Comparison of ENCODE assay signal across 10 mouse cellular contexts in genomic region chr7:114922155-114922554, GRCm38 (mm10).
DNase-seq lines count a peak whose midpoint lies in the region; ATAC-seq and TF ChIP-seq lines count a peak whose summit lies in the region.
"Had no signal": no experiment of that assay in that cellular context is flagged by ENCODE, and none has a peak within 500 bp of the region (broad histone marks: within the 10 kb centered on the region; RNA-seq: fewer than 3 reads in every experiment).

No protein-coding gene starts in this region.

- H3K36me3 ChIP-seq in neural tube, embryonic 15.5 days: no peaks in the 10 kb centered on the region
- H3K36me3 ChIP-seq in kidney, adult 2 months (ENCODE audit: control insufficient read depth, insufficient read depth, low read length): no peaks in the 10 kb centered on the region
- H3K36me3 ChIP-seq in limb, embryonic 10.5 days: no peaks in the 10 kb centered on the region
- no peaks in the 10 kb centered on the region for H3K36me3 ChIP-seq in stomach, embryonic 16.5 days (ENCODE audit: control insufficient read depth, insufficient read depth, low read length)
- H3K36me3 ChIP-seq: G1E; stomach, embryonic 15.5 days had no signal

- no peaks in the 10 kb centered on the region for H3K9me3 ChIP-seq in neural tube, embryonic 15.5 days (replicated peaks)
- no peaks in the 10 kb centered on the region for H3K9me3 ChIP-seq in limb, embryonic 10.5 days (replicated peaks)
- no peaks in the 10 kb centered on the region for H3K9me3 ChIP-seq in stomach, embryonic 16.5 days (replicated peaks; ENCODE audit: control insufficient read depth, low read length)
- H3K9me3 ChIP-seq: G1E; stomach, embryonic 15.5 days had no signal

- WGBS in neural tube, embryonic 15.5 days: 6% methylated on average over 3 of the region's 3 CpGs
- 5% methylated on average over 3 of the region's 3 CpGs for WGBS in kidney, adult 2 months
- 14% methylated on average over 3 of the region's 3 CpGs for WGBS in limb, embryonic 10.5 days
- whole genome bisulfite sequencing in stomach, embryonic 16.5 days: 12% methylated on average over 3 of the region's 3 CpGs

- H3K4me3 ChIP-seq in neural tube, embryonic 15.5 days (replicated peaks): no peak overlapping the region
- no peak overlapping the region for H3K4me3 ChIP-seq in kidney, adult 2 months (ENCODE audit: insufficient read depth, low read depth, low read length)
- H3K4me3 ChIP-seq in limb, embryonic 10.5 days: no peak overlapping the region
- no peak overlapping the region for H3K4me3 ChIP-seq in stomach, embryonic 16.5 days (replicated peaks; ENCODE audit: low read length)
- H3K4me3 ChIP-seq: stomach, embryonic 15.5 days had no signal

- H3K4me1 ChIP-seq in neural tube, embryonic 15.5 days: no peaks in the 10 kb centered on the region
- no peaks in the 10 kb centered on the region for H3K4me1 ChIP-seq in kidney, adult 2 months (ENCODE audit: control insufficient read depth, insufficient read depth, low read length)
- H3K4me1 ChIP-seq in limb, embryonic 10.5 days: peaks cover 7% of the 10 kb centered on the region
- H3K4me1 ChIP-seq in stomach, embryonic 16.5 days (ENCODE audit: control insufficient read depth, insufficient read depth, low read length): no peaks in the 10 kb centered on the region
- H3K4me1 ChIP-seq: stomach, embryonic 15.5 days had no signal

- ATAC-seq in neural tube, embryonic 15.5 days (ENCODE audit: low FRiP score): no peak
- ATAC-seq in stomach, embryonic 16.5 days (ENCODE audit: insufficient read depth, low FRiP score): peak; percentile 60

- peak; percentile 75 for DNase-seq in neural tube, embryonic 10.5 days (ENCODE audit: extremely low spot score, low spot score)
- DNase-seq in embryo, embryonic 9.5 days (ENCODE audit: extremely low spot score): peak; percentile 72
- DNase-seq in heart, adult 11 months: peak; percentile 91
- peak; percentile 63 for DNase-seq in kidney, adult 2 months
- DNase-seq in limb, embryonic 10.5 days (ENCODE audit: low spot score): peak; percentile 77
- peak; percentile 1 for DNase-seq in naive thymus-derived CD4-positive, alpha-beta T cell, adult 2 months (ENCODE audit: low read depth)

- H3K27ac ChIP-seq in neural tube, embryonic 15.5 days (replicated peaks): no peak overlapping the region
- no peak overlapping the region for H3K27ac ChIP-seq in kidney, adult 2 months (ENCODE audit: insufficient read depth, low read depth, low read length)
- H3K27ac ChIP-seq in limb, embryonic 10.5 days: no peak overlapping the region
- no peak overlapping the region for H3K27ac ChIP-seq in stomach, embryonic 16.5 days (ENCODE audit: low read length)
- H3K27ac ChIP-seq: stomach, embryonic 15.5 days had no signal

- H3K9ac ChIP-seq in neural tube, embryonic 15.5 days (replicated peaks): no peak overlapping the region
- H3K9ac ChIP-seq in stomach, embryonic 16.5 days (ENCODE audit: low read length): no peak overlapping the region
- H3K9ac ChIP-seq: stomach, embryonic 15.5 days had no signal

- H3K4me2 ChIP-seq in neural tube, embryonic 15.5 days: no peak overlapping the region
- H3K4me2 ChIP-seq in stomach, embryonic 16.5 days (ENCODE audit: low read depth, low read length): no peak overlapping the region
- H3K4me2 ChIP-seq: stomach, embryonic 15.5 days had no signal

- TF ChIP-seq CTCF in kidney, adult 2 months (conservative IDR thresholded peaks at IDR 0.05; ENCODE audit: insufficient read depth, insufficient read length, low read depth, low read length): peak; percentile 76

- H3K27me3 ChIP-seq in neural tube, embryonic 15.5 days (replicated peaks): peaks cover 6% of the 10 kb centered on the region; the same call in 1 of the 2 replicates
- no peaks in the 10 kb centered on the region for H3K27me3 ChIP-seq in kidney, adult 2 months (replicated peaks; ENCODE audit: control insufficient read depth, insufficient read depth, low read length)
- no peaks in the 10 kb centered on the region for H3K27me3 ChIP-seq in limb, embryonic 10.5 days (ENCODE audit: low read depth, poor library complexity, severe bottlenecking)
- H3K27me3 ChIP-seq in stomach, embryonic 16.5 days (ENCODE audit: control insufficient read depth, insufficient read depth, low read length): no peaks in the 10 kb centered on the region
- H3K27me3 ChIP-seq: stomach, embryonic 15.5 days had no signal

- no peak for TF ChIP-seq POLR2A in kidney, adult 2 months (IDR thresholded peaks at IDR 0.05; ENCODE audit: low read depth, low read length)

Comparison
In these comparisons a context has a peak if more than half of its experiments do, and no peak if none do; other contexts are left out.
1. DNase-seq: peak in every context shown above with its lines; median percentile 91 in heart, adult 11 months; 77 in limb, embryonic 10.5 days; 75 in neural tube, embryonic 10.5 days; 72 in embryo, embryonic 9.5 days; 63 in kidney, adult 2 months; 1 in naive thymus-derived CD4-positive, alpha-beta T cell, adult 2 months.